Mouse (Mus musculus): ENCODE results near the gene Matn4.

DNA sequence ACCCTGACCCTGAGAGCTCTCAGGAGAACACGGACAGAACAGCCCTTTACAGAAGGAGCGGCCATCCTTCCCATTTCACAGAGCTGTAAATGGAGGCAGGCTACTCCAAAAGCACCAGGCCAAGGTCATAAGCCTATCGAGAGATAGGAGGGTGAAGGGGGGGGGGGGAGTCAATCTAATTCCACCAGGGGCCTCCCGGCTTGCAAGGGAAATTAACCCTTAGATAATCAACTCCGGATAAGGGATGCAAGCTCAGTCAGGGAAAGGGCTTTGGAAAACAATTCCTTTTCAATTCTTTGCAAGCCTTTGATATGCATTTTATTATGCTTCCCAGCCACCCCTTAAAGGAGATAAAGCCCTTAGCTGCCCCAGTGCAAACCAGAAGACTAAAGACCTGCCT is 23.5 kb upstream of the Matn4 start:
- TF ChIP-seq POLR2A (IDR thresholded peaks at IDR 0.05; ENCODE audit: insufficient read depth, low read depth, low read length) (no peak), CTCF (IDR thresholded peaks at IDR 0.05) (no peak), EP300 (IDR thresholded peaks at IDR 0.05; ENCODE audit: insufficient read depth, low read depth, low read length) (no peak)

All from heart, adult 2 months (tissue).